Mouse (Mus musculus): ENCODE data around the gene Ablim1. TPM values are rescaled to one million over a fixed set of nuclear protein-coding genes. Genes with fewer than 3 reads are reported as not detected.

Gene Ablim1
- polyA plus RNA-seq, 1 experiment from 2014 or later, result 12.4 TPM

DNA sequence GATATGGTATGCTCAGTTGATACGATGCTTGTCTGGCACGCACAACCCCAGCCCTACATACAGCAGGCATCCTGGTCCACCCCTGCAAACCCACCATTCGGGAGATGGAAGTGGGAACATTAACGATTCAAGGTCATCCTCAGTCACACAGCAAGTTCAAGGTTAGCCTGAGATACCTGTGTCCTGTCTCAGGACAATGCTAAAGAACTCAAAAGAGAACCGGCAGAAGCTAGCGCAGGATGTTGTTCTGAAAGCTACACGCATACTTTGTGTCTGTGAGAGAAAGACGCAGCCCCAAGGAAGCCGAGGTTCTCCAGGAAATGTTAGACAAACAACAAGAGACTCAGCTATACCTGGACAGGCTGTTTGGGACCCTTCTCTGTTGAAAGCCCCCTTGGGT lies 185.0 kb downstream of the Ablim1 start:
- ATAC-seq (ENCODE audit: low read depth), result no peak
- Histone ChIP-seq H3K4me2 (ENCODE audit: low read depth, low read length) (no peak overlapping the region), H3K9me3 (replicated peaks; ENCODE audit: control insufficient read depth, low read length) (no peaks in the 10 kb centered on the region), H3K27ac (ENCODE audit: low read length) (no peak overlapping the region), H3K4me1 (ENCODE audit: control insufficient read depth, low read depth, low read length) (no peaks in the 10 kb centered on the region), H3K9ac (ENCODE audit: low read depth, low read length) (no peak overlapping the region), H3K27me3 (ENCODE audit: control insufficient read depth, insufficient read depth, low read depth, low read length) (no peaks in the 10 kb centered on the region), H3K4me3 (ENCODE audit: low read depth, low read length) (no peak overlapping the region), H3K36me3 (ENCODE audit: control insufficient read depth, insufficient read depth) (peaks cover 4% of the 10 kb centered on the region)
- 77% methylated on average over 9 of the region's 9 CpGs for WGBS (ENCODE audit: insufficient replicate concordance)

DNA sequence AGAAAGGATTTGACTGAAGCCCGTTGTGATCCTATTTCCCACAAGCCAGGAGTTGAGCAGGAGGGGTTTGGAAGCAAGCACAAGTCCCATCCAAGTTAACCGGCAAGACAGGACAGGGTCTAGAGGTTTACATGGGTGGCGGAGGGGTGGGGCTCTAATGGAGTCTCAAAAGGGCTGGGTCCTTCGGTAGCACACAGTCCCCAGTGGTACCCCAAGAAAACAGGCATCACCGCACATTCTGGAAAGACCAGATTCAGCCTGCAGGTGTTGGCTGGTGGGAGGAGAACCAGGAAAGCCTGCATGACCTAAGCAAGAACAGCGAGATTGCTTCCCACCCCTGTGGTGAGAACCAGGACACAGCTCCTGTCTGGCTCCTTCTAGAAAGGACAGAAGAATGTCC lies 186.7 kb downstream of the Ablim1 start:
- Histone ChIP-seq H3K4me1 (ENCODE audit: control insufficient read depth, low read depth, low read length) (no peaks in the 10 kb centered on the region; the same call in 1 of the 2 replicates), H3K27ac (ENCODE audit: low read length) (no peak overlapping the region), H3K9ac (ENCODE audit: low read depth, low read length) (no peak overlapping the region), H3K36me3 (ENCODE audit: control insufficient read depth, insufficient read depth) (peaks cover 4% of the 10 kb centered on the region), H3K9me3 (replicated peaks; ENCODE audit: control insufficient read depth, low read length) (no peaks in the 10 kb centered on the region), H3K4me2 (ENCODE audit: low read depth, low read length) (no peak overlapping the region), H3K27me3 (ENCODE audit: control insufficient read depth, insufficient read depth, low read depth, low read length) (no peaks in the 10 kb centered on the region), H3K4me3 (ENCODE audit: low read depth, low read length) (no peak overlapping the region)
- no peak for ATAC-seq (ENCODE audit: low read depth)
- 67% methylated on average over 6 of the region's 6 CpGs for WGBS (ENCODE audit: insufficient replicate concordance)

DNA sequence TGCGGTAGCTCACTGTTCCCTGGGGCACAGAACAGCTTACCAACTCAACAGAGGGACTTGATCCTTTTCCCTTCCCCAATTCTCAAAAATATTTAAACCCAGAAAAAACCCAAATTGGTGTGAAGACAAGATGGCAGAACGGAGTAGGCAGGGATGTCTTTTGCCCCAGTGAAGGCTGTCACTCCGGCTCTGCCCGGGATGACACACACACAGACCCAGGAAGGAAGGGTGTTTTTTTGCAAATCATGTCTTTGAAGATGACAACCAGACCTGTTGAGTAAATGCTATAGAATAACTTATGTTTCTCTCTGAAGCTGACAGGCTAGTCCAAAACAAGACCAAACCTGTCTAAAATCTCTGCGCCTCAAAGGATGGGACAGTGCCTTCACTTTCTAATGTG lies 187.2 kb downstream of the Ablim1 start:
- H3K36me3 ChIP-seq (ENCODE audit: control insufficient read depth, insufficient read depth), result peaks cover 4% of the 10 kb centered on the region
- H3K4me1 ChIP-seq (ENCODE audit: control insufficient read depth, low read depth, low read length), result no peaks in the 10 kb centered on the region; the same call in 1 of the 2 replicates
- WGBS (ENCODE audit: insufficient replicate concordance), result 68% methylated on average over 5 of the region's 5 CpGs
- no peaks in the 10 kb centered on the region for H3K9me3 ChIP-seq (replicated peaks; ENCODE audit: control insufficient read depth, low read length)
- no peak for ATAC-seq (ENCODE audit: low read depth)
- no peak overlapping the region for H3K9ac ChIP-seq (ENCODE audit: low read depth, low read length)
- H3K27ac ChIP-seq (ENCODE audit: low read length), result no peak overlapping the region
- no peaks in the 10 kb centered on the region for H3K27me3 ChIP-seq (ENCODE audit: control insufficient read depth, insufficient read depth, low read depth, low read length)
- no peak overlapping the region for H3K4me2 ChIP-seq (ENCODE audit: low read depth, low read length)
- H3K4me3 ChIP-seq (ENCODE audit: low read depth, low read length), result no peak overlapping the region

DNA sequence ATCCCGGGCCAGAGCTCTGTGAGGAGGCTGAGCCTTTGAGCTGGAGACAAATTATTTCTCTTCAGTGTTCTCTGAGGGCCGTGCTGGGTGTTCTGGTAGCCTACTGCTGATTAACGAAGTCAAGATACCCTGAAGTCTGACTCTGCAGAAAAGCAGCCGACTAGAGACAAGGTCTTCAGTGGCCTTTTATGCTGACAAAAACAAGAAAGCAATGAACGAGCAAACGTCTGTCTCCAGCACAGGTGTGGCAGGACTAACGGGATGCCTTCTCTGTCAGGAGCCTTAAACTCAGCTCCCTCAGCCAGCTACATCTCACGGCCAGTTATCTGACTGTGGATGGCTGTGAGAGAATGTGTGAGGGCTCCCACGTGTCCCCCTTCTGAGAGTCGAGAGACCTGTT lies 187.8 kb downstream of the Ablim1 start:
- no peaks in the 10 kb centered on the region for H3K27me3 ChIP-seq (ENCODE audit: control insufficient read depth, insufficient read depth, low read depth, low read length)
- no peak overlapping the region for H3K4me3 ChIP-seq (ENCODE audit: low read depth, low read length)
- H3K9me3 ChIP-seq (replicated peaks; ENCODE audit: control insufficient read depth, low read length), result no peaks in the 10 kb centered on the region
- no peak overlapping the region for H3K27ac ChIP-seq (ENCODE audit: low read length)
- H3K36me3 ChIP-seq (ENCODE audit: control insufficient read depth, insufficient read depth), result peaks cover 4% of the 10 kb centered on the region
- WGBS (ENCODE audit: insufficient replicate concordance), result 65% methylated on average over 10 of the region's 10 CpGs
- H3K4me1 ChIP-seq (ENCODE audit: control insufficient read depth, low read depth, low read length), result no peaks in the 10 kb centered on the region; the same call in 1 of the 2 replicates
- no peak overlapping the region for H3K9ac ChIP-seq (ENCODE audit: low read depth, low read length)
- ATAC-seq (ENCODE audit: low read depth), result no peak
- no peak overlapping the region for H3K4me2 ChIP-seq (ENCODE audit: low read depth, low read length)

DNA sequence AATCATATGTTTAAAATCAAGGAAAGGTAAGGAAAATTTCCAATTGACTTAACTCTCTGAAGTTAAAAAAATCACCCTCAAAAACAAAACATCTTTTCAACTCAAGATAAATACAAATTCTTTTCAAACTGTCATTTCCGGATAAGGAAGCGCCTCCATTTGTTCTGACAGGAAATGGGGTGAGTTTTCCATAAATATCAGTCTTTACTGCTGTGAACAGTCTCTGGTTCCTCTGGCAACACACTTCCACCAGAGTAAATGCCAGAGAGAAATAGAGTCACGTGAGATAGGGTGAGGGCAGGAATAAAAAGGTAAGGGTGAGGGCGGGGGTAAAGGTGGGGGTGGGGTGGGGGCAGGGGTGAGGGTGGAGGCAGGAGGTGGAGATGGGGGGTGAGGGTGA lies 189.8 kb downstream of the Ablim1 start:
- Histone ChIP-seq H3K36me3 (ENCODE audit: control insufficient read depth, insufficient read depth) (peaks cover 4% of the 10 kb centered on the region), H3K4me2 (ENCODE audit: low read depth, low read length) (no peak overlapping the region), H3K4me3 (ENCODE audit: low read depth, low read length) (no peak overlapping the region), H3K9ac (ENCODE audit: low read depth, low read length) (no peak overlapping the region), H3K4me1 (ENCODE audit: control insufficient read depth, low read depth, low read length) (no peaks in the 10 kb centered on the region; the same call in 1 of the 2 replicates), H3K27ac (ENCODE audit: low read length) (no peak overlapping the region), H3K27me3 (ENCODE audit: control insufficient read depth, insufficient read depth, low read depth, low read length) (no peaks in the 10 kb centered on the region), H3K9me3 (replicated peaks; ENCODE audit: control insufficient read depth, low read length) (no peaks in the 10 kb centered on the region)
- 30% methylated on average over 4 of the region's 4 CpGs for WGBS (ENCODE audit: insufficient replicate concordance)
- ATAC-seq (ENCODE audit: low read depth), result no peak

DNA sequence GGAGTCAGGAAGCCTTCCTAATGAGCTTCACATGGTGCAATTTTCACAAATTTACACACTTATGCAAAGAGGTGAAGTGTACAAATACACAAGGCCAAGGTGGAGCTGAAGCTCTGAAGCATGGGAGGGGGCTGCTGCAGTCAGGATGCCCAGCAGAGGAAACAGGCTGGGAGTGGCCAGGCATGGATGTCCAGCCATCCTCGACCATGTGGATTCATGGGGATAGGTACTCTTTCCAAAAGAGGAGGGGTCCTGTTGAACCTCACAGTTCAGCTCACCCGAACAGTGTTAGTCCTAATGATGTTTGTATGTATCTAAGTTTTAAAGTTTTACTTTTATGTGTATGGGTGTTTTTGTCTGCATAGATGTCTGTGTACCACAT lies 190.6 kb downstream of the Ablim1 start:
- H3K9ac ChIP-seq (ENCODE audit: low read depth, low read length), result no peak overlapping the region
- 40% methylated on average over 2 of the region's 2 CpGs for WGBS (ENCODE audit: insufficient replicate concordance)
- no peak overlapping the region for H3K4me3 ChIP-seq (ENCODE audit: low read depth, low read length)
- H3K36me3 ChIP-seq (ENCODE audit: control insufficient read depth, insufficient read depth), result peaks cover 4% of the 10 kb centered on the region
- peak overlapping the region; percentile 57 for H3K27ac ChIP-seq (ENCODE audit: low read length)
- ATAC-seq (ENCODE audit: low read depth), result no peak
- H3K27me3 ChIP-seq (ENCODE audit: control insufficient read depth, insufficient read depth, low read depth, low read length), result no peaks in the 10 kb centered on the region
- H3K4me1 ChIP-seq (ENCODE audit: control insufficient read depth, low read depth, low read length), result no peaks in the 10 kb centered on the region; the same call in 1 of the 2 replicates
- H3K9me3 ChIP-seq (replicated peaks; ENCODE audit: control insufficient read depth, low read length), result no peaks in the 10 kb centered on the region
- no peak overlapping the region for H3K4me2 ChIP-seq (ENCODE audit: low read depth, low read length)

DNA sequence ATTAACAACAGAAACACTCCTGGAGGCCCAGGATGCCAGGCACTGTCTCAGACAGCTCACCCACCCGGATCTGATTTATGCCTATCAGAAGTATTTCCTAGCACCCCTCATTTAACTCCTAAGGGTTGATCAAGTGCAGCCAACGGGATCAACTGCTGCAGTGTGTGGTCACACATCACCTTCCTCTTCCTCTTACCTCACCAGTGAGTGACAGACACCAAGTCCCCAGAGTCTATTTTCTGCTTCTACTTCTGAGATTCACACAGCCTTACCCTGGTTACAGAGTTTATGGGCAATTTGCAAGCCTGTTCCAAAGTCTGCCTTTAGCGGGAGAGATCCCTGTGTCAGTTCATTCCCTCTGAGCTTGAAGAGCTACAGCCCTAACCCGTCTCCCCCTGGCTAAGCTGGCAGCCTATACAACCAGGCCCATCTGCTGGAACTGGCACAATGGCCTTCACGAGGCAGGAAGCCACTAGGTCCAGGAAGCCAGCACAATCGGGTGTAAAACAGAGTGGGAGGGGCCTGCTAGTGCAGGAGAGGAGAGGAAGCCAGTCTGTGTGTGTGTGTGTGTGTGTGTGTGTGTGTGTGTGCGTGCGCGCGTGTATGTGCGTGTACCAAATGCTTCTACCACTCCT lies 191.1 kb downstream of the Ablim1 start:
- Histone ChIP-seq H3K27me3 (ENCODE audit: control insufficient read depth, insufficient read depth, low read depth, low read length) (no peaks in the 10 kb centered on the region), H3K9me3 (replicated peaks; ENCODE audit: control insufficient read depth, low read length) (no peaks in the 10 kb centered on the region), H3K9ac (ENCODE audit: low read depth, low read length) (no peak overlapping the region), H3K36me3 (ENCODE audit: control insufficient read depth, insufficient read depth) (peaks cover 4% of the 10 kb centered on the region), H3K4me1 (ENCODE audit: control insufficient read depth, low read depth, low read length) (peaks cover 1% of the 10 kb centered on the region), H3K4me3 (ENCODE audit: low read depth, low read length) (no peak overlapping the region), H3K27ac (ENCODE audit: low read length) (peak overlapping the region; percentile 68), H3K4me2 (ENCODE audit: low read depth, low read length) (no peak overlapping the region)
- ATAC-seq (ENCODE audit: low read depth), result peak; percentile 26; the same call in 1 of the 2 replicates
- WGBS (ENCODE audit: insufficient replicate concordance), result 20% methylated on average over 11 of the region's 11 CpGs

DNA sequence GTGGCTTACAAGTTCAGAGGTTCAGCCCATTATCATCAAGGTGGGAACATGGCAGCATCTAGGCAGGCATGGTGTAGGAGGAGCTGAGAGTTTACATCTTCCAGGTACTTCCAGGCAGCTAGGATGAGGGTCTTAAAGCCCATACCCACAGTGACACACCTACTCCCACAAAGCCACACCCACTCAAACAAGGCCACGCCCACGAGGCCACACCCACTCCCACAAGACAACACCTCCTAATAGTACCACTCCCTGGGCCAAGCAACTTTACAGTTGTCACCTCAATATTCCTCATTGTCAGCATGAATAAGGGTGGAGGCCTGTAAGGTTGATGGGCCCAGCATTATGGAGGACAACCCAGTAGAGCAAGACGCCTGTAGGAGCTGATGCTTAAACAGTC lies 192.5 kb downstream of the Ablim1 start:
- peaks cover 3% of the 10 kb centered on the region for H3K4me1 ChIP-seq (ENCODE audit: control insufficient read depth, low read depth, low read length)
- H3K36me3 ChIP-seq (ENCODE audit: control insufficient read depth, insufficient read depth), result peaks cover 4% of the 10 kb centered on the region
- H3K9me3 ChIP-seq (replicated peaks; ENCODE audit: control insufficient read depth, low read length), result no peaks in the 10 kb centered on the region
- 52% methylated on average over 3 of the region's 3 CpGs for WGBS (ENCODE audit: insufficient replicate concordance)
- H3K27me3 ChIP-seq (ENCODE audit: control insufficient read depth, insufficient read depth, low read depth, low read length), result no peaks in the 10 kb centered on the region
- H3K27ac ChIP-seq (ENCODE audit: low read length), result no peak overlapping the region
- H3K9ac ChIP-seq (ENCODE audit: low read depth, low read length), result no peak overlapping the region
- no peak overlapping the region for H3K4me3 ChIP-seq (ENCODE audit: low read depth, low read length)
- H3K4me2 ChIP-seq (ENCODE audit: low read depth, low read length), result no peak overlapping the region
- ATAC-seq (ENCODE audit: low read depth), result no peak

DNA sequence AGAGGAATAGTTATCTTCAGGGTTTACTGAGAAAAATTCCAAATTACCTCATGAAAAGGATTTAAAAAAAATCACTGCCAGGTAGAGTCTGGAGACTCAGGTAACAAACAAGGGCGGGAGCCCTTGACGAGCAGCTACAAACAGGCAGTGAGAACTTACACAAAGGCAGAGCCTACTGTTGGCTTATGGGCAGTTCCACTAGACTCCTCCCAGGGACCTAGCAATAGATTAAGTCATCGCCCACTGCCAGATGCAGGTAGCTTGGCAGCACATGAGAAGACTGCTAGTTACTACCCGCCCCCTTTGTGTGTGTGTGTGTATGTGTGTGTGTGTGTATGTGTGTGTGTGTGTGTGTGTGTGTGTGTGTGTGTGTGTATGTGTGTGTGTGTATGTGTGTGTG lies 193.7 kb downstream of the Ablim1 start:
- Histone ChIP-seq H3K9ac (ENCODE audit: low read depth, low read length) (no peak overlapping the region), H3K36me3 (ENCODE audit: control insufficient read depth, insufficient read depth) (no peaks in the 10 kb centered on the region), H3K27me3 (ENCODE audit: control insufficient read depth, insufficient read depth, low read depth, low read length) (no peaks in the 10 kb centered on the region), H3K4me2 (ENCODE audit: low read depth, low read length) (no peak overlapping the region), H3K27ac (ENCODE audit: low read length) (no peak overlapping the region), H3K4me3 (ENCODE audit: low read depth, low read length) (no peak overlapping the region), H3K9me3 (replicated peaks; ENCODE audit: control insufficient read depth, low read length) (no peaks in the 10 kb centered on the region), H3K4me1 (ENCODE audit: control insufficient read depth, low read depth, low read length) (peaks cover 13% of the 10 kb centered on the region)
- ATAC-seq (ENCODE audit: low read depth), result no peak
- 61% methylated on average over 4 of the region's 4 CpGs for WGBS (ENCODE audit: insufficient replicate concordance)
